Mouse (Mus musculus) kidney, embryonic 16.5 days (tissue): ENCODE results near the gene Nubp2. TPM values are rescaled to one million over a fixed set of nuclear protein-coding genes. Genes with fewer than 3 reads are reported as not detected.
A peak's percentile ranks its signal among the peaks of the same experiment; 100 is the strongest.

ENCODE experiments used
- ATAC-seq: fragments of 200-750 bp; cut with Nextera tagmentation; 2 replicates; pipeline ENCODE4 v1.8.0; 2017; ENCODE audit warnings: moderate TSS enrichment; ENCODE audit not compliant: low FRiP score, low TSS enrichment
- H3K27ac ChIP-seq: fragments of 300-500 bp; sonication (generic); 2 replicates; pipeline ENCODE4 v1.5.1; 2014; ENCODE audit warnings: low read length
- H3K27me3 ChIP-seq: fragments of 300-500 bp; sonication (generic); 2 replicates; pipeline ENCODE4 v1.6.1; 2014; ENCODE audit warnings: low read length, control low read depth, mixed read lengths; ENCODE audit not compliant: insufficient read depth
- H3K36me3 ChIP-seq: fragments of 300-500 bp; sonication (generic); 2 replicates; pipeline ENCODE4 v1.6.1; 2014; ENCODE audit warnings: low read length, control low read depth, mixed read lengths; ENCODE audit not compliant: insufficient read depth
- H3K4me1 ChIP-seq: fragments of 300-500 bp; sonication (generic); 2 replicates; pipeline ENCODE4 v1.6.1; 2014; ENCODE audit warnings: low read length, control low read depth, mixed read lengths; ENCODE audit not compliant: insufficient read depth
- H3K4me2 ChIP-seq: fragments of 300-500 bp; sonication (generic); replicated peaks from 2 replicates; pipeline ENCODE4 v1.6.1; 2014; ENCODE audit warnings: low read depth, low read length
- H3K4me3 ChIP-seq: fragments of 300-500 bp; sonication (generic); 2 replicates; pipeline ENCODE4 v1.5.1; 2014; ENCODE audit warnings: mild to moderate bottlenecking, low read length
- H3K9ac ChIP-seq: fragments of 300-500 bp; sonication (generic); replicated peaks from 2 replicates; pipeline ENCODE4 v1.6.1; 2014; ENCODE audit warnings: low read length
- H3K9me3 ChIP-seq: fragments of 300-500 bp; sonication (generic); 2 replicates; pipeline ENCODE4 v1.6.1; 2016; ENCODE audit warnings: low read length, control low read depth
- WGBS: fragments of 180-500 bp; shearing (Covaris S2); extraction: QIAGEN DNeasy Blood & Tissue Kit; methylation state at CpG from one replicate; pipeline ENCODE4 v1.1.7; 2014; 5-methylcytosine and 5-hydroxymethylcytosine counted together
- polyA plus RNA-seq: library from polyadenylated mRNA; unstranded; fragments of >200 nt; fragmentation: Nextera tagmentation; extraction: Ambion mirVana; gene quantifications from 2 replicates; pipeline ENCODE4 v1.2.1, GENCODE M21; 2015

Gene Nubp2
- 63.3 and 67.1 TPM in 2 replicates for polyA plus RNA-seq

- Histone ChIP-seq H3K9me3 (no peaks in the 10 kb centered on the region), H3K4me2 (peak within 1 kb of the TSS; percentile 84), H3K36me3 (peaks cover 15% of the 10 kb centered on the region), H3K27ac (peak within 1 kb of the TSS; percentile 76; the same call in 1 of the 2 replicates), H3K4me3 (peak within 1 kb of the TSS; percentile 84), H3K9ac (peak within 1 kb of the TSS; percentile 89), H3K27me3 (no peaks in the 10 kb centered on the region), H3K4me1 (peaks cover 17% of the 10 kb centered on the region)
- WGBS, result under 1% methylated on average over 68 of the region's 69 CpGs
- ATAC-seq, result peak; percentile 97
Observed at GRCm38 (mm10) chr17:24886134-24886931, at the start of gene Nubp2, which contains the start of gene Spsb3. Nubp2 (minus strand) TSS chr17:24886349. Spsb3 (plus strand) TSS chr17:24886643.

DNA sequence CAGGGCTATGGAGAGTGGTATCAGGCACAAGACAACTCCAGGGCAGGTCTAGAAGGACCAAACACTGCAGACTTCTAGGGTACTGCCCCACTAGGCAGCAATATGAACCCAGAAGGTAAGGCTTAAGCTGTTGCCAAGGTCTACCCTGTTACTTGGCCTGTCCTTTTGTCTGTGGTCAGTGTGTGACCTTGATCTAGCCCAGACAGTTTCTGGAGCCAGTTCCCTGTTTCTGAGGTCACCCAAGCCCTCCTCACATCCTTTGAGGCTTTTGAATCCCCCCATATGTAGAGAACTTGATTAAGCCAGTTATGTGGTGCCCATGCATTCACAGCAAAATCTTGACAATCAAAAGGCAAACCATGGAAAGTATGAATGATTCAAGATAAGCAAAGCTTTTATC, 49.5 kb upstream of the Nubp2 start:
- Histone ChIP-seq H3K9ac (peak overlapping the region; percentile 86), H3K36me3 (no peaks in the 10 kb centered on the region), H3K27ac (no peak overlapping the region), H3K4me1 (peaks cover 22% of the 10 kb centered on the region), H3K27me3 (no peaks in the 10 kb centered on the region), H3K4me3 (peak overlapping the region; percentile 96), H3K9me3 (no peaks in the 10 kb centered on the region), H3K4me2 (peak overlapping the region; percentile 81)
- ATAC-seq, result no peak

- Histone ChIP-seq H3K9me3 (no peaks in the 10 kb centered on the region), H3K4me3 (peak overlapping the region; percentile 96), H3K9ac (peak overlapping the region; percentile 86), H3K4me1 (peaks cover 22% of the 10 kb centered on the region), H3K36me3 (no peaks in the 10 kb centered on the region), H3K27me3 (no peaks in the 10 kb centered on the region), H3K27ac (no peak overlapping the region), H3K4me2 (peak overlapping the region; percentile 81)
- ATAC-seq, result no peak
- WGBS, result 80% methylated on average over 4 of the region's 4 CpGs
Observed at GRCm38 (mm10) chr17:24934926-24935325, 48.8 kb upstream of the Nubp2 start.

- no peak overlapping the region for H3K4me3 ChIP-seq
- H3K4me1 ChIP-seq, result peaks cover 22% of the 10 kb centered on the region
- ATAC-seq, result no peak
- no peak overlapping the region for H3K4me2 ChIP-seq
- H3K27ac ChIP-seq, result no peak overlapping the region
- no peaks in the 10 kb centered on the region for H3K27me3 ChIP-seq
- H3K36me3 ChIP-seq, result no peaks in the 10 kb centered on the region
- 64% methylated on average over 4 of the region's 4 CpGs for WGBS
- no peak overlapping the region for H3K9ac ChIP-seq
- no peaks in the 10 kb centered on the region for H3K9me3 ChIP-seq
Observed at GRCm38 (mm10) chr17:24933163-24933562, 47.0 kb upstream of the Nubp2 start.

GRCm38 (mm10) chr17:24932431-24932830, 46.3 kb upstream of the Nubp2 start:
- Histone ChIP-seq H3K9me3 (no peaks in the 10 kb centered on the region), H3K4me3 (no peak overlapping the region), H3K27me3 (no peaks in the 10 kb centered on the region), H3K4me2 (no peak overlapping the region), H3K27ac (no peak overlapping the region), H3K36me3 (peaks cover 4% of the 10 kb centered on the region), H3K4me1 (peaks cover 22% of the 10 kb centered on the region), H3K9ac (no peak overlapping the region)
- 95% methylated on average over 4 of the region's 4 CpGs for WGBS
- no peak for ATAC-seq

DNA sequence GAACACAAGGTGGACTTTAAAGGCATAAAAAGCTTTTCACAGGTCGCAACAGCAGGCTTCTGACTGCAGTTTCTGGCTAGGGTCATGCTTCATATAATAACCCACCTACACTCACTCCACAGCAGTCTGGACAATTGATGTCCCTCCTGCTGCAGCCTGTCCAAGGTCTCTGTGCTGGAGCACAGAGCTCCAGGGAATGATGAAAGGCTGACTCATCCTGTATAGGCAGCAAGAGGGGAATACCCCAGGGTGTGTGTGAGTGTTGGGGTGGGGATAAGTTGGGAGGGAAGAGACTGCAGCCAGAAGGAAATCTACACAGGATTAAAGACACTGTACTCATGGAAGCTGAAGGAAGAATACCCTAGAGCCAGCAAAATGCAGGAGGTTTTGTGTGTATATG, 43.4 kb upstream of the Nubp2 start:
- Histone ChIP-seq H3K9ac (no peak overlapping the region), H3K4me2 (no peak overlapping the region), H3K9me3 (no peaks in the 10 kb centered on the region), H3K4me1 (peaks cover 8% of the 10 kb centered on the region; the same call in 1 of the 2 replicates), H3K27ac (no peak overlapping the region), H3K27me3 (no peaks in the 10 kb centered on the region), H3K36me3 (peaks cover 22% of the 10 kb centered on the region), H3K4me3 (no peak overlapping the region)
- no peak for ATAC-seq
- WGBS, result 68% methylated on average over 1 of the region's 1 CpGs

- no peak overlapping the region for H3K9ac ChIP-seq
- no peaks in the 10 kb centered on the region for H3K27me3 ChIP-seq
- H3K36me3 ChIP-seq, result peaks cover 64% of the 10 kb centered on the region
- ATAC-seq, result no peak
- no peaks in the 10 kb centered on the region for H3K4me1 ChIP-seq
- no peak overlapping the region for H3K4me2 ChIP-seq
- no peak overlapping the region for H3K4me3 ChIP-seq
- H3K27ac ChIP-seq, result no peak overlapping the region
- H3K9me3 ChIP-seq, result no peaks in the 10 kb centered on the region
- WGBS, result 88% methylated on average over 1 of the region's 1 CpGs
Observed at GRCm38 (mm10) chr17:24923246-24923645, 37.1 kb upstream of the Nubp2 start.

GRCm38 (mm10) chr17:24913984-24914383, 27.8 kb upstream of the Nubp2 start:
- Histone ChIP-seq H3K36me3 (peaks cover 83% of the 10 kb centered on the region), H3K9ac (no peak overlapping the region), H3K4me2 (no peak overlapping the region), H3K4me3 (no peak overlapping the region), H3K9me3 (no peaks in the 10 kb centered on the region), H3K27me3 (no peaks in the 10 kb centered on the region), H3K27ac (no peak overlapping the region), H3K4me1 (no peaks in the 10 kb centered on the region)
- no peak for ATAC-seq

DNA sequence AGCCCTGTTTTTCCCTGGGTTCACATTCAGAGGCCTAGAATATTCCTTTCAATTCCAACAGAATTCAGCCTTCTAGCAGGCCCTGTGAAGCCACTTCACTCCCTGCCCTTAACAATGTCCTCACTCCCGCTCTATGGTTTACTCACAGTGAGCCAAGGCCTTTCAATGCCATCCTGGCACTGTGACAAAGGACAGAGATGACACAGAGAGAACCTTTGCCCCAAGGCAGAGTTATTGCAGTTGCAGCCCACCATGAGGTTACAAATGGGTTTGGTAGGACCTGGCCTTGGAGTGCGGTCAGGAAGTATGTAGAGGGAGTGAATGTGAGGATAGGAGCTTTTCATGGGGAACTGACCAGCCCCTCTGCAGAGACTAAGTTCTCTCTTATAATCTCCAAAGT, 21.4 kb upstream of the Nubp2 start:
- H3K9me3 ChIP-seq, result no peaks in the 10 kb centered on the region
- H3K4me3 ChIP-seq, result no peak overlapping the region
- peaks cover 88% of the 10 kb centered on the region for H3K36me3 ChIP-seq
- H3K9ac ChIP-seq, result no peak overlapping the region
- H3K4me2 ChIP-seq, result no peak overlapping the region
- 94% methylated on average over 2 of the region's 2 CpGs for WGBS
- no peaks in the 10 kb centered on the region for H3K4me1 ChIP-seq
- no peak overlapping the region for H3K27ac ChIP-seq
- no peak for ATAC-seq
- no peaks in the 10 kb centered on the region for H3K27me3 ChIP-seq

GRCm38 (mm10) chr17:24903767-24904166, 17.6 kb upstream of the Nubp2 start:
- Histone ChIP-seq H3K9me3 (no peaks in the 10 kb centered on the region), H3K4me3 (no peak overlapping the region), H3K27ac (no peak overlapping the region), H3K9ac (no peak overlapping the region), H3K36me3 (peaks cover 98% of the 10 kb centered on the region), H3K27me3 (no peaks in the 10 kb centered on the region), H3K4me2 (no peak overlapping the region), H3K4me1 (no peaks in the 10 kb centered on the region)
- 92% methylated on average over 9 of the region's 9 CpGs for WGBS
- ATAC-seq, result no peak
